3 mouse cellular contexts compared by ENCODE assay signal in the genomic region with DNA sequence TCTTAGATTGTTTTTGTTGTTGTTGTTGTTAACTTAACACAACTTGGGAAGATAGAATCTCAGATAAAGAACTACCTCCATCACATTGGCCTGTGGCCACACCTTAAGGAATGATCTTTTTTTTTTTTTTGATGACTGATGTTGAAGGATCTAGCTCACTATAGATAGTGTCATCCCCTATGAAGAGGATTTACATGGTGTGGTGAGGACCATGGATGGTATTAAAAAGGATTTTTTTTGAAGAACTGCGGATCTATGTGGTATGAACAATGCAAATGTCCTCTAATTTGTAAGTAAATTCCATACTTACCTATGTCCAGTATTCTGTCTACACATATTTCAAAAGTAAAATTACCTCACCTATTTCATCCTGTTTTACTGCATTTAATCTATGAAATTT.
A peak's percentile ranks its signal among the peaks of the same experiment; 100 is the strongest.
ATAC-seq lines count a peak whose summit lies in the region.

No protein-coding gene starts in this region.

- ATAC-seq in common myeloid progenitor, adult 5-6 weeks (replicated peaks; ENCODE audit: low read depth, poor library complexity, severe bottlenecking) = peak; percentile 85
- peak; percentile 46; the same call in 1 of the 2 replicates for ATAC-seq in megakaryocyte progenitor cell, adult 5-6 weeks (replicated peaks; ENCODE audit: poor library complexity)
- ATAC-seq in megakaryocyte-erythroid progenitor cell, adult 5-6 weeks (replicated peaks; ENCODE audit: low FRiP score, low TSS enrichment, poor library complexity, severe bottlenecking) = peak; percentile 75
